Mouse (Mus musculus): Measurements from ENCODE around the gene Klk1b9.

DNA sequence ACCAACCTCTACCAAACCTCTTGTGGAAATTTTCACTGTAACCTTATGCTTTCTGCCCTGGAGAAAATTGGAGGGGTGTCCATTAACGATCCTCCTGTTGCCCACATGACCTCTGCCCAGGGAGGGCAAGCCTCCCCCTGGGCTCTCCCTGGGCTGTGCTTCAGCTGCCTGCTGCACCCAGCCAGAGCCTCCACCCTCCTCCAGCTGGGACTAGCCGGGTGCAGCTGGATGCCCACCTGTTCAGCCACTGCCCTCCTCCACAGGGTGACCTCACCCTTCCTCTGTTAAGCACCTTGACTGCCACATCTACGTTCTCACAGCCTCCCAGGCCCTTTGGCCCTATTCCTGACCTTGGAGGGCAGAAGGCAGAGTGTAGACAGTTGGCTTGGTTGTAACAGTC is 41.1 kb upstream of the Klk1b9 start:
- TF ChIP-seq POLR2A (IDR thresholded peaks at IDR 0.05; ENCODE audit: control insufficient read depth, low read depth, low read length) (no peak), CTCF (IDR thresholded peaks at IDR 0.05; ENCODE audit: control insufficient read depth, insufficient read depth, insufficient replicate concordance, low read depth, low read length) (no peak)
